Mouse (Mus musculus): ENCODE data around the gene Calml4.
A peak's percentile ranks its signal among the peaks of the same experiment; 100 is the strongest.
"Not testable (repeated sequence)": the region's sequence is repeated elsewhere in the genome, so short reads cannot be mapped to it uniquely, and the experiment has no call there.

Calml4 gene

DNA sequence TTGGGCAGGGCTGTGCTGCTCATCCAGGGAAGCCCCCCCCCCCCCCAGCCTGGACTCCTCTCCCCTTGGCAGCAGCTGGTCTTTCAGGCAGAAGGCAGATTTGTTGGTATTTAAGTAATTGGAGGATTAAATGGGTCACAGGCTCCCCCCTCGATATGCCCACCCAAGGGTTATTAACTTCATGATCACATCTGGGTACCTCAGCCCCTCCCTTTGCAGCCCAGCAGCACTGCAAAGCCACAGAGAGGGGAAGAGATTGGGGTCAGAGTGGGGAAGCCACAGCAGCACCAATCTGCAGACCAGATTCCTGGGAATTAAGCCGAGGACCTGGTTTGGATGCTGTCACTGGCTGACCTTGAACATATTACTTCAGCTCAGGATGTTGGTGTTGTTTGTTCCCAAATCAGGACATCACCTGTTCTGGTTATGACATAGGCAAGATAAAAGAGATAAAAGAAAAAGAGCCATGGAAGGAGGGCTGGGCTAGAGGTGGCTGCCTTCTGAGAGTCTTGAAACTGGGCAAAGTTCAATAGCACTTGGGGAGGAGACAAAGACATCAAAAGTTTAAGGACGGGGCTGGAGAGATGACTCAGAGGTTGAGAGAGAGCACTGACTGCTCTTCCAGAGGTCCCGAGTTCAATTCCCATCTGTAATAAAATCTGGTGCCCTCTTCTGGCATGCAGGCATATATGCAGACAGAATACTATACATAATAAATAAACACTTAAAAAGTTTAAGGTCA lies 22.0 kb upstream of the Calml4 start:
- no peak for DNase-seq (ENCODE audit: low spot score)

DNA sequence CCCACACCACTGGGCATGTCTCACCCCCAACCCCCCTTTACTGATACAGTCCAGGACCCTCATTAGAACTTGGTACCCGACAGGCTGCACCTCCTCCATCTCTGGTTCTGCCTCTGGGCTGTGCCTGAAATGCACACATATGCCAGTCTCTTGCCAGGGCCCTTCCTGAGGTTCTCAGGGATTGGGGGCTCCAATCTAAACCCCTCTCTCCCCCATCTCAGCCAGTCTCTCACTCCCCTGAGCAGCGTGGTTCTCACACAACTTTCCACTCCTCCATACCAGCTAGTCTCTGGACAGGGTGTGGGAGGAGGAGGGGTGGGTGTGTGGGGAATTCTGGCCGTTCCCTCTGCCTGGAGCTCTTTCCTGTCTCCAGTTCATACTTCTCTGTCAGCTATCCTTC lies 20.3 kb upstream of the Calml4 start:
- DNase-seq (ENCODE audit: low spot score) = no peak

DNA sequence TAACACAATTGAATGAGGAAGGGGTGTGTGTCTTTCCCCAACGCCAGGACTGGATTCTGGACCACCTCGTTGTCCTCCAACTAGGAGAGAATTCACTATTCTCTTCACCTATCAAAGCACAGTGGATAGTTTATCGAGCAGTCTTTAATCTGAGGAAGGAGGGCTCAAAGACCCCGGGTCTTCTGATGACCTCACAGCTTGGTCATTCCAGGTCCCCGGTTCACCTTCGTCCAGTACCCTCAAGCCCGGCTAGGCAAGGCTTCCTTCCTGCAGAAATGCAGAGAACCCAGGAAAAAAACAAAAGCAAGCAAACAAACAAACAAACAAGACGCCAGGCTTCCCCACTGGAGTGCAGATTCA lies 19.8 kb upstream of the Calml4 start:
- DNase-seq (ENCODE audit: low spot score) = no peak

DNA sequence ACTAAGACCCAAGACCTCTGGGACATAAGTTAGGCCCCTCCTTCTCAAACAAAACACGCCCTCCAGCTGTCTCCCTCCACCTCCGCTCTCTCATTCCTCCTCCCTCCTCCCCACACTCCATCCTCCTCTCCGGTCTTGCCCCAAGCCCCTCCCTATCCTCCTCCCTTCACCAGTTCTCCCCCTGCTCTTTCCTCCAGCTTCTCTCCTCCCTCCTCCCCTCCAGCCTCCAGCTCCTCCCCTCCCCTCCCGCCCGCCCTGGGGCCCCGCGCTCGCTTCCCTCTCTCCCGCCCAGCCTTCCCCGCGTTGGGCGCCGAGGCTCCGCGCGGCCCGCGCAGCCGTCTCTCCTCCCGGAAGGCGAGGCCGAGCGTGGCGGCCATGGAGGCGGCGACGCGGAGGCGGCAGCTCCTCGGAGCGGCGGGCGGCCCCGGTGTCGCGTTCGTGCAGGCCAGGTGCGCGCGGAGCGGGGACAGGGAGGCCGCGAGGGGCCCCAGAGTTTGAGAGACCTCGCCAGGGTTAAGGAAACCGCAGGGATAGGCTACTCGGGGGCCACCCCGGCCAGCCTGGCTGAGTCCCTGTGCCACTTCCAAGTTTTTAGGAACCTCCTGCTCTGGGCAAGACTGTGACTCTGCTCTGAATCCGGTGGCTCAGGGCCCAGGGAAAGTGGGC lies 19.2 kb upstream of the Calml4 start, which contains the start of gene Cln6:
Cln6 (plus strand) TSS at position 280 of the 666 bp plus-strand sequence.
- peak; percentile 91 for DNase-seq (ENCODE audit: low spot score)

DNA sequence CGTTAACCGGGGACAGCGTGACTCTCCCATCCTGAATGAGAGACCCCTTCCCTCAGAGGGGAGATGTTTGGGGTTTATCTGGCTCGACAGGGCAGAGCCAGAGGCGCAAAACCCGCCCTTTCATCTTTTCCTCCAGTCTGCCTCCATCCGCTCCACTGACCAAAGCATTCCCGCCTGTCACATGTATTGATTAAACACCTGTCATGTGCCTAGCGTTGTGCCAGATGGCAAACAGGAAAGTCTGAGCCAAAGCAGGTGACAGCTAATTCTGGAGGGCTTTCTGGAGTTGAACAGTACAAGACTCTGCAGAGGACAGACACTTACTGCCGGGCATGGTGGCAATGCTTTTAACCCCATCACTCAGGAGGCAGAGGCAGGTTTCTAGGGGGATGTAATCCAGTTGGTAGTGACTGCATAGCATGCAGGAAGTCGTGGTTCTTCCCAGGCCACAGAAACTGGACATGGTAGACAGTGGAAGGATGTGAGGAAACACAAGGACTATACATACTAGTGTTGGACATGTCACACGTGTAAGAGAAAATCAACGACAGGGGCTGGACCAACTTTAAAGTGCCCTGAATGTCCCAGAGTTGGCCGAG lies 18.6 kb upstream of the Calml4 start:
- DNase-seq (ENCODE audit: low spot score) = peak; percentile 63

DNA sequence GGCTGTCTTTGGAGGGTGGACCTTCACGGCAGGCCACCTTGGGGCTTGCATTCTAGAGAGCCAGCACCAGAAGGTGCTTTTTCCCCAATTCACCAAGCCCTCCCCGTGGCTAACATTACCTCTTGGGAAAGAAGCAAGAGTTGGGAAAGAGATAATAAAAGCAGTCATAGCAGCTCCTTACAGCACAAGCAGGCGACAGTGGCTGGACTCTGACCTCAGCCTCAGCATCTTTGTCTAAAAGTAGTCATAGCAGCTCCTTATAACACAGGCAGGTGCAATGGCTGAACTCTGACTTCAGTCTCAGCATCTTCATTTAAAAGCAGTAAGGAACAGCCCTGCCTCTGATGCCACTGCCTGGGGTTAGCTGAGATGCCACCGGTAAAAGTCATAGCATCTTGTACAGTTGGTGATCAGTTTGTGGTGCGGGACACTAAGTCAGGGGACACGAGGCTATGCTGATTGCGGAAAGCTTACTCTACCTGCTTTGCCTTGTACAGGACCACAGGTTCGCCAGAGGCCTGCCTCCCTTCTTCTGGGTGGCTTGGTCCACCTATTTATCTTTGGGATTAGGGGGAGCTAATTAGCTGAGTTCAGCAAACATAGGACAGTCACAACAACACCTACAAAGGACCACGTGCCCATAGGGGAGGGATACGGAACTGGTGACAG lies 14.4 kb upstream of the Calml4 start:
- no peak for DNase-seq (ENCODE audit: low spot score)

DNA sequence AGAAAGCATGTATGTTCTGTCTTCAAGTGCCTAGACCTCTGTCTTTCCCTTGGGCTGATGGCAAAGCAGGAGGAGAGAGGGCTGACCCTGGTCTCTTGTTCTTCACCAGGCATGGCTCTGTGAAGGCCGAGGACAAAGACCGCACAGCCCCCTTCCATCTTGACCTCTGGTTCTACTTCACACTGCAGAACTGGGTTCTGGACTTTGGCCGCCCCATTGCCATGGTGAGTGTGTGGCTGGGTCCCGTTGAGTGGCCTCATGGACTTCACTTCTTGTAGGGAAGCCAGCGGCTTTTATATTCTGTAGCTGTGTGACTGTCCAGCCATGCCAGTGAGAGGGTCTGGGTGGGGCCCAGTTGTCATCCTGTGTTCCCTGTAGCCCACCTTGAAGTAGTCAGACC lies 13.4 kb upstream of the Calml4 start:
- no peak for DNase-seq (ENCODE audit: low spot score)

DNA sequence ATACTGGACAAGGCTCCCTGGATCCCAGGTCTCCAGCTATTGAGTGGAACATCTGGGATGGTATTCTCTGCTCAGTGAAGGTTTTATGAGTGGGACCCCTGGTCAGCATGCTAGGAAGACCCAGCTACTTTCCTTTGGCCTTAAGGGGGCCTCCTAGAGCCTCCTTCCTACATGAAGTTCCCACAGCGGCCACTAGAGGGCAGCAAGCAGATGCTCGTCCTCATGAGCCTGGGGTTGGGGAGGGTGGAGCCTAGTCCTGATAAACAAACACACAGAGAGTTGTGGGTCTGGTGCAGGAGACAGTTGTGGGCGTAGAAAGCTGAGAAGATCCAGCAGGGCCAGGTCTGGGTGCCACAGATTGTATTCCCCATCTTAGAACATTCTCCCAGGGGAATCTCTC lies 10.2 kb upstream of the Calml4 start:
- DNase-seq (ENCODE audit: low spot score) = peak; percentile 93

DNA sequence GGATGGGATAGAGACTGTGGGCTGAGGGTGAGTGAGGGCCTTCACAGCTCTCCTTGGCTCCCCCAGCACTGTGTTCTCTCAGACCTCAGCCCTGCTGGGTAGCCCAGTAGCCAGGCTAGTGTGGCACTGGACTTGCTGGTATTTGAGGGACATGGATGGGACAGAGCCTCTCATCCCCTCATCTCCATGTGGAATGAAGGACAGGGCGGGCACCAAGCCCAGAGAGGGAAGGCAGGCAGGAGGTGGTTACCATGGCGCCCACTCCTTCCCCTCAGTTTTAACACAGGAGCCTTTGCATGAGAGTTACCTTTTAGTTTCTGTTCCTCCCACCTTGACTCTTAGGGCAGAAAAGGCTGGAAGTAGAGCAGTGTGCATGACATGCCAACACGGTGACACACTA lies 9.2 kb upstream of the Calml4 start:
- DNase-seq (ENCODE audit: low spot score) = no peak

DNA sequence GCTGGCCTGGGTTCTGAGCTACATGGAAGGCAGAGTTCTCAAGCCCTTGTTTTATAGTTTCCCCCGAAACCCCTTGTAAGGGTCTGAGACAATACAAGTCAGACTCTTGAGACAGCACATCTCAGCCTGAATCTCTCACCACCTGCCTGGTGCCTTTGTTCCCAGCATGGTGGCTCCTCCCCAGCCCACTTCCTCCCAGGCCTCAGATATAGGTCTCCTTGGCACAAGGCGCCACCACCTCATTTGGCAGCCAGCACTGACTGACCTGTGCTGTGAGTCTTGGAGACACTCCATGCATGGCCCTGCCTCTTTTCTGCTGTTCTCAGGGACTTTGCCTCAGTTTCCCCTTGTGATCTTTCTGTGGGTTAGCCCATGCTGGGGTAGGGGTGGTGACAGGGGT lies 6.3 kb upstream of the Calml4 start:
- DNase-seq (ENCODE audit: low spot score) = no peak

DNA sequence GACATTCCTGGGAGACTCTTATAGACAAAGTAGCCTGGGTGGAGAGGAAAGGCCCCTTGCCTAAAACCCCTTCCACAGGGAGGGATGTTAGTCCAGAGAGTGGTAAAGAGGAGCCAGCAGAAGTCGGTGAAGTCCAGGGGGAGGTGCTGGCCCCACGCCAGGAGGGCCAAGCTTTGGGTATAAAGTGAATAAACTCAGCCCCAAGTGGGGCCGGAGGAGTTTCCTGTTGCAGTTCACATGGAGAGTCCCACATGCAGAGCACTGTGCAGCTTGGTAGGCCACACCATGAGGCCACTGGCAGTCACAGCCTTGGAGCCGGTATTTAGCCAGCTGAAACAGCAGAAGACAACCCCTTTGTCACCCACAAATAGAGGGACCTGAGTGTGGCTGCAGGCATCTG lies 3.4 kb upstream of the Calml4 start:
- DNase-seq (ENCODE audit: low spot score) = no peak

DNA sequence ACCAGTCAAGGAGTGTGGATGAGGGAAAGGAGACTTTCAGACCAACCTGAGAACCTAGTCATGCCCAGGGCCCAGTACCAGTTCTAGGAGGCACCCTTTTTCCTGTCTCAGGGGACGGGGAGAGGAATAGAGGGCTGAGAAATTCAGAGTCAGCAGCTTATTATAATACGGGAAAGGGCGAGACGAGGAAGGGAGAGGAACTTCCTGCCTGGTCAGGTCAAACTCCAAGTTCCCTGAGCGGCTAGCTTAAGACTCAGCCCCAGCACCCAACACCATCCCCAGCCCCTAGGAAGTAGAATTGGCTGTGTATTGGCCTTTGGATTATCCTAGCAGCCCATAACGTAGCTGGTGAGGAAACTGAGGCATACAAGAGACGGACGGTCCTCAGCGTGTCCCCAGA lies 664 bp upstream of the Calml4 start:
- no peak for DNase-seq (ENCODE audit: low spot score)

DNA sequence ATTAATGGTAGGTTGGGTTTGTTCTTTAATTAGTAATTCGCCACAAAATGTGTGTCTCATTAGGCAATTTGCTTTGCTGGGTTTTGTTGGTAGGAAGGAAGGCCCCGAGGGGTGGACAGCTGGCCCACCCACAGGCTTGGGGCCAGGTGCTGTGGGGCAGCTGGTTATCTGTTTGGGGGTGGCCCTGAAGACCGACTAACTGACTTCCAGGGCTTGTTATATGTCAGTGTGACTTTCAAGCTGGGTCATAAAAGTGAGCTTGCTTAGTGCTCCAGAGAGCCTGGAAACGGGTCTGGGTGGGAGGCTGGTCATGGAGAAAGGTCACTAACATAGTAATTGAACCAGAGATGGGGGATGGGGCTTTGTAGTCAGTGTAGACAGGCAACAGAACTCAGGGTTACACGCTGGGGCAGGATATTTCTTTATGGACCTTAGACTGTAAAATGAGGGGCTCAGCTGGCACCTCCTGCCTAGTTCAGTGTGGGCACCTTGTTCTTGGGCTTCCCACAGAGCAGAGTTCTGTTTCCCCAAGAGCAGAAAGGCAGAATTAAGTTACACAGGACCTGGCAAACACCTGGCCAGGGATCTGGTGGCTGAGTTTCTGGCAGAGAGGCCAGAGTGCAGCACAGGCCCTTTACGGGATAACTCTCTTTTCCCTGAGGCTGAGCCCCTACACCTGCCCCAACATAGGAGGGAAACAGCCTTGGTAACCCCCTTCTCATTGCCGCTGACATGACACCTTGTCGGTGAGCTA lies 563 bp downstream of the Calml4 start:
- DNase-seq (ENCODE audit: low spot score) = peak; percentile 51

DNA sequence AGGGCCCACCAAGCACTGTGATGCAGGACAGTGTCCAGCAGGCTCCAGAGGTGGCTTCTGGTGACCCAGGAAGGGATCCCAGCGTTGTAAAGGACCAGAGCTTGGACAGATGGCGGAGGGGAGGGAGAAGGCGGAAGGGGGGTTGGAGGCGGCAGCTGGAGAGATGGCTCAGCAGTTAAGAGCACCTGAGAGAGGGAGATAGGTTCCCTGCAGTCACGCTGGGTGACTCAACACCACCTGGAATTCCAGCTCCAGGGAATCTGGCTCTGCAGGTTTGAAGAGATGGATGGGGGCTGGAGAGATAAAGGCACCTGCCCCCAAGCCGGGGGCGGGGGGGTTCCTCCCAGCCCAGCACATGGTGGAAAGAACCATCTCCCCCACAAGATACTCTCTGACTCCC lies 2.2 kb downstream of the Calml4 start:
- DNase-seq (ENCODE audit: low spot score) = not testable (repeated sequence)

DNA sequence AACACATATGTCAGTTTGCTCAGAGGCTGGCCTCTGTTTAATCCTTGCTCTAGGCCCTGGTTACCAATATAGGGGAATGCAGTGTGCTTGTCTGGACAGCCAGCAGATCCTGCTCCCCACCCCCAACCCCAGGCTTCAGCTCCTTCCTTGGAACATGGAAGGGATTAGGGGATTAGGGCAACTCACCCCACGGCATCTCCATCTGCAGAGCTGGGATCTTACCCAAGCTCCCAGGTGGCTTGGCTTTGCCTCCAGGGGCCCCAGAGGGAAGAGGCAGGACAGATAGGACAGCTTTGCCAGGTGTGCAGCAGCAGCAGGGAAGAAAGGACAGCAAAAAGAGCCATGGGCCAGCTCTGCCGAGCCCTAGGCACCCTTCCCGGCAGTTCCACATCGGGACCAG lies 3.0 kb downstream of the Calml4 start:
- no peak for DNase-seq (ENCODE audit: low spot score)

DNA sequence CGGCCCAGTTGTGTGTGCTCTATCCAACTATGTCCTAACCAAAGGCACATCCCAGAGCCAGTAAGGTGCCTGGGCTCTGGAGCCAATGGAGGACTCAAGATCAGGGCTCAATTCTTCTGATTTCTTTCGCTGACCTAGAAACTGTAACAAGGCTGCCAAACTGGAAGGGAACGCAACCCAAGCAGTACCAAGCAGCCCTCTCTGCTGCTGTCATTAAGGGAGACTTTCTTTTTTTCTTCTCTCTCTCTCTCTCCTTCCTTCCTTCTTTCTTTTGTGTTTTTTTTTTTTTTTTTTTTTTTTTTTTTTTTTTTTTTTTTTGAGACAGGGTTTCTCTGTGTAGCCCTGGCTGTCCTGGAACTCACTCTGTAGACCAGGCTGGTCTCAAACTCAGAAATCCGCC lies 11.4 kb downstream of the Calml4 start:
- not testable (repeated sequence) for DNase-seq (ENCODE audit: low spot score)

DNA sequence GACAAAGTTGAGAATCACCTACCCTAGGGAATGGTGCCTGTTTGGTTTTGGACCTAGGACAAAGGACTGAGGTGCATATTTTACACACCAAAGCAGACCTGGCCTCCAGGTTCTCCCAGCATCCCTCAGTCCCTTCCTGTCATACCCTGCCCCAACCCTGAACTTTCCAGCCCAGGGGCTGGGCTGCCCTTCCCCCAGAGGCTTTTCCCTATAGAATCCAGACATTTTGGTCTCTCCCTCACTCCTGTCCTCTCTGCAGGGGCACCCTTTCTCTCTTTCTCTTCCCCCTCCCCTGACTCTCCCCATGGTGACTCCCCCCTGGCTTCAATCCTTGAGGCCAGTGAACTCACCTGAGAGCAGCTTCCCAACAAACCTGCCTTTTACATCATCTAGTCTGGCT lies 12.8 kb downstream of the Calml4 start:
- DNase-seq (ENCODE audit: low spot score) = no peak

DNA sequence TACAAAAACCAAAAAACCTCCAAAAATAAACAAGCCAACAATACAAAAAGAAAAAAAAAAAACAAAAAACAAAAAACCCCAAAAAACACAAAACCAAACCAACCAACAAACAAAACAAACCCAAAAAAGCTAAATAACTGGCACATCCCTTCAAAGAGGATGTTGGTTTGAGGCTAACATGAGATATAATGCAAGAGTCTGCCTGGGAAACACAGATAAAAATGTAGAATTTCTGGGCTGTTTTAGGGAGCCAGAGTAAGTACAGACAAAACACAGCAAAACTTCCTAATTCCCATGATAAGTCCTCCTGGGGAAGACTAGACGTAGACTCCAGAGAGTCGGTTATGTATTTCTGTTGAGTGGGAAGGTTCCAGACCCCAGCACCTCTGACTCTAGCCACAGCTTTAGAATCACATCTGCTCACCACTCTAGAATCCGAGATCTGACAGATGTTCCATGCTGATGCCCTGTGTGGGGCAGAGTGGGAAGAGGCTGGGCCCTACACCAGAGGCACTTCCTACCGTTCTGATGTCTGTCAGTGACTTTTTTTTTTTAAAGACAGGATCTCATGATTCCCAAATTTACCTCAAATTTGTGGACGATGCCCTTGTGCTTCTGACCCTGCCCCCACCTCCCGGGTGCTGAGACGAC lies 19.2 kb downstream of the Calml4 start:
- DNase-seq (ENCODE audit: low spot score) = no peak

DNA sequence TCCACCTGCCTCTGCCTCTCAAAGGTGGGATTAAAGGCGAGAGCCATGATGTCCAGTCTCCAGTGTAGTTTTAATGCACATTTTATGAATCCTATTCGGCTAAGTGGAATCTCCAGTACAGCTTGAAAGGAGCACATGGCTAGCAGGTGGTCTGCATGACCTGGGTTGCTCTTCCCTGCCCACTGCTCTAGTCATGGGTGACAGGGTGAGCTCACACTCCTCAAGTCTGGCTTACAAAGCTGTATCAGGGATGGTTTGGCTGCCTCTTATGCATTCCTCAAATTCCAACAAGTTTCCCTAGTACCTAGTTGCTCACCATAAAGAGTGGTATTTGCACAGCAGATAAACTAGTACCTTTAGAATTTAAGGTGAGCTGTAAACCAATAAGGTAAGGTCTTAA lies 19.9 kb downstream of the Calml4 start:
- DNase-seq (ENCODE audit: low spot score) = no peak

DNA sequence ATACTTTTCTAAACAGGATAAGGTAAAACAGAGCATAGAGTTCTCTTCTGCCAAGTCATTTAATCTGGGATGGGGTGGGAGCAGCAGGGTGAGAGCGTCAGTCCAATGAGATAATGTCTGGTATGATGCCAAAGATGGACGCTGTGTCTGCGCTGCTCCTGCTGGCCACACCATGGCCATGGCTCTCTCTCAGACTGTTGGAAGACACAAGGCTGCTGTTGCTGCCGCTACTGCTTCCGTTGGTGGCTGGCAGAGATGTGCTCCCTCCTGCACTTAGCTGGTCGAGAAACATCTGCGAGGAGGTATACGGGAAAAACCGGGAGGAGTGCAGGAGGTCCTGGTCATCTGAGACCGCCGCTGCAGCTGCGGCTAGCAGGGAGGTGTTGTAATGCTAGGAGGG lies 24.0 kb downstream of the Calml4 start:
- DNase-seq (ENCODE audit: low spot score) = no peak

DNA sequence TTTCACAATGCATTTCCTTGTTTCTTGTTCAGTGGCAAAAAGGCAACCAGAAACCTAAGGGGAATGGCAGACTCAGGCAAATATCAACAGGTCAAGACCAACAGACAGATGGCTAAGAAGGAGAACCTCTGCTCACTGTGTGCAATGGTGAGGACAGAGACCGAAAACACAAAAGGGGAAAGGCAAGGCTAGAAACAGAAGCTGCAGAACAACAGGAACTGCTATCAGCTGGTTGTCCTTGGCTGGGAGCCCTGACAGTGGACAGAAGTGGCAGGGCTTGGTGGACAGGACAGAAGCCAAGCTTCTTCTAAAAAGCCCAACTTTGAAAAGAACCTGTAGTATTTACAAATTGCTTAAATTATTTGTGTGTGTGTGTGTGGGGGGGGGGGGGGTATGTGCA lies 36.6 kb downstream of the Calml4 start:
- no peak for DNase-seq (ENCODE audit: low spot score)

DNA sequence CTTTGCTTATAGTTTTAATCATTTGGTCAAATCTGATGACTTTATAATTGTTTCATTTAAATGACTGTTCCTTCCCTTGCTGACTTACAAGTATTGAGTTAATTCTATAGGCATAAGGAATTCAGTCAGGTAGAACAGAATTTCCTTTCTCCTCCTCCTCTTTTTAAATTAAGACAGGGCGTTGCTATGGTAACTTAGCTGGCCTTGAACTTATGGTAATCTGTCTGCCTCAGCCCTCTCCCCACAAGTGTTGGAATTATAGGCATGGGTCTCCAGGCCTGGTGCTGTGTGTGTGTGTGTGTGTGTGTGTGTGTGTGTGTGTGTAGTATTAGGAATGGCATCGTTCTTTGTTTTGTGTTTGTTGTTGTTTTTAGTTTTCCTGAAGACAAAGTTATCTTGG lies 43.9 kb downstream of the Calml4 start:
- peak; percentile 62 for DNase-seq (ENCODE audit: low spot score)
